Mouse (Mus musculus) hindbrain, embryonic 10.5 days (tissue): ENCODE results near the gene Dhps. TPM values are rescaled to one million over a fixed set of nuclear protein-coding genes. Genes with fewer than 3 reads are reported as not detected.

Experiments used
- DNase-seq: peaks from one replicate; pipeline ENCODE4 v3.0.0-alpha.2; 2017; ENCODE audit warnings: low spot score
- H3K27ac ChIP-seq: fragments of 300-500 bp; sonication (generic); 2 replicates; pipeline ENCODE4 v1.5.1; 2016; ENCODE audit warnings: mild to moderate bottlenecking, moderate library complexity
- H3K27me3 ChIP-seq: fragments of 300-500 bp; sonication (generic); 2 replicates; pipeline ENCODE4 v1.6.1; 2016; ENCODE audit warnings: mild to moderate bottlenecking; ENCODE audit not compliant: poor library complexity, insufficient read depth, severe bottlenecking
- H3K36me3 ChIP-seq: fragments of 300-500 bp; sonication (generic); 2 replicates; pipeline ENCODE4 v1.6.1; 2016; ENCODE audit warnings: mild to moderate bottlenecking, moderate library complexity
- H3K4me1 ChIP-seq: fragments of 300-500 bp; sonication (generic); replicated peaks from 2 replicates; pipeline ENCODE4 v1.6.1; 2016; ENCODE audit warnings: mild to moderate bottlenecking
- H3K4me3 ChIP-seq: fragments of 300-500 bp; sonication (generic); 2 replicates; pipeline ENCODE4 v1.5.1; 2016; ENCODE audit warnings: mild to moderate bottlenecking, moderate library complexity
- H3K9me3 ChIP-seq: fragments of 300-500 bp; sonication (generic); 2 replicates; pipeline ENCODE4 v1.6.1; 2016; ENCODE audit warnings: mild to moderate bottlenecking, moderate library complexity
- WGBS: fragments of 180-500 bp; shearing (Covaris S2); methylation state at CpG from one replicate; pipeline ENCODE4 v1.1.7; 2016; 5-methylcytosine and 5-hydroxymethylcytosine counted together
- polyA plus RNA-seq: library from polyadenylated mRNA; unstranded; fragments of >200 nt; fragmentation: Nextera tagmentation; extraction: Ambion mirVana; gene quantifications from 2 replicates; pipeline ENCODE4 v1.2.1, GENCODE M21; 2016

The Dhps gene
- 73.7 and 75.2 TPM in 2 replicates for polyA plus RNA-seq

DNA sequence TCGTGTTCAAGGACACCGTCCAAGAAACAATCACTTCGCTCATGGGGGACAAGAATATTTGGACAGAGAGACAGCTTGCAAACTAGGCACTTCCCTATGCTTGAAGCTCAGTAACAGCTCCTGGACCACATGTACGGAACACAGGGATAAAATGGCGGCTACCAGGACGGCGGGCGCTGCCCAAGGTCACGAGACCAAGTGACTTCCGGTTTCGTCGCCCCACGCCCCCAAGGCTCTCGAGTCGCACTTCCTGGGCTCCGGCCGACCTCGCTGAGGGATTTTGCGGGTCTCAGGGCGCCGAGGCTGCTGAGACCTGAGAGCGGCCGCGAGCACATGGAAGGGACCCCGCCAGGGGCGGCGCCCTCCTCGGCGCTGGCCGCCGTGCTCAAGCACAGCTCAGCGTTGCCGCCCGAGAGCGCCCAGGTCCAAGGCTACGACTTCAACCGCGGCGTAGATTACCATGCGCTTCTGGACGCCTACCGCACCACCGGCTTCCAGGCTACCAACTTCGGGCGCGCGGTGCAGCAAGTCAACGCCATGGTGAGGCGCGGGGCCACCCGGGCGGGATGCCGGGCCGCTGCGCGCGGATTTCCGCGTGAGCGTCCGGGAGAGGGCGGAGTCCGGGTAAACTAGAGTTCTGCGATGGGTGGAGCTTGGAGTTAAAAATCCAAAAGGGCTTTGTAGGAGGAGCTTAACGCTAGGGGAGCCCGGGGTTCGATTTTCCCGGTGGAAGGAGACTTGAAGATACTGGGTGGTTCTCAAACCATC lies at the start of gene Dhps:
Dhps (plus strand) TSS at position 244 of the 768 bp plus-strand sequence.
- no peaks in the 10 kb centered on the region for H3K9me3 ChIP-seq
- H3K4me3 ChIP-seq, result peak within 1 kb of the TSS; percentile 88
- peaks cover 30% of the 10 kb centered on the region for H3K4me1 ChIP-seq
- under 1% methylated on average over 68 of the region's 68 CpGs for WGBS
- no peaks in the 10 kb centered on the region for H3K27me3 ChIP-seq
- H3K27ac ChIP-seq, result peak within 1 kb of the TSS; percentile 95
- DNase-seq, result peak; percentile 91
- peaks cover 51% of the 10 kb centered on the region for H3K36me3 ChIP-seq

DNA sequence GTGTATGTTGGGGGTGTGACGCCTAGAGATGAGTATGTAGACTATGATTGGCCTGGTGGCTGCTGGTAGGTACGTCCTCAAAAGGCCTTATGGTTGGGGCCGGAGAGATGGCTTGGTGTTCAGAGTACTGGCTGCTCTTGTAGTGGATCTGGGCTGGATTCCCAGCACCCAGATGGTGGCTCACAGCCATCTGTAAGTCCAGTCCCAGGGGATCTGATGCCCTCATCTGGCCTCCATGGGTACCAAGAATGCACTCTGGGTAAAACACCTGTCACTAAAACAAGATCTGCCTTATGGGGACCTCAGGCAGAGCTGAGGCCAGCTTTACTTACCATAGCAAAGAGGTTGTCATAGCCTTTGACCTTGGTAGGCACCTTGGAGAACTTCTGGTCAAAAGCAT lies 47.7 kb upstream of the Dhps start:
- WGBS, result 87% methylated on average over 3 of the region's 3 CpGs
- Histone ChIP-seq H3K9me3 (no peaks in the 10 kb centered on the region), H3K4me3 (peak overlapping the region; percentile 99), H3K4me1 (peaks cover 37% of the 10 kb centered on the region), H3K27ac (no peak overlapping the region), H3K36me3 (peaks cover 54% of the 10 kb centered on the region), H3K27me3 (no peaks in the 10 kb centered on the region)
- no peak for DNase-seq

DNA sequence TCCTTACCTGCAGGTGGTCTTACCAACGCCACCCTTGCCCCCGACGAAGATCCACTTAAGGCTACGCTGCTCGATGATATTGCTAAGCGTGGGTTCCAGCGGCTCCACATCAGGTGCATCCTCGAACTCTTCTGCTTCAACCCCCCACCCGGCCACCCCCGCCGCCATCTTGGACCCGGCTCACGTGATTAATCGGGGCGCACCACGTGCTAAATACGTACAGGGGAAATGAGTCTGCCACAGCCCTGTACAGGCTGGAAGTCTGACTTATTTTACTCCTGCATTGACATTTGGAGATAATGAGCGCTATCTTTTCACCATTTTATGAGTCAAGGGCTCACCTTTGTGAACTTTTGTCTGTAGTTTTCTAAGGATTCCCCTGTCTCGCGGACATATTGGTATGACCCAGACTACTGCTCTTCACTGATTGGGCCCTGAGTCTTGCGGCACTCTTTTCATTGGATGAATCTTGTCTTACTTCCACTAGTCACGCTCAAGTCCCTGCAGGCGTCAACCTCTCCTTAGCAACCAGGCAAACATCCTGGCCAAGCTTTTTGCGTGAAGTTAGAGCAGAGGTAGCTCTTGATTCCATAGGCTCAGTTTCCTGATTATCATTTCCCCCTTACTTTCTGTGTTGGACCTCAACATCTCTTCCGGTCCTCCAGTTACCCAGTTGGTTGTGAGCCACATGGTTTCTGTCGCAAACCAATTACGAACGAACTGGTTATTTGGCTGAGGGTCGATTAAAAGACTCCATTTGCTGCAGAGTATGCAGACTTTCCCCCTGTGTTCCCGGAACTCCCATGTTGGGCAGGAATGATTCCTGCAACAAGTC lies 46.2 kb upstream of the Dhps start, which contains the start of gene Asna1:
Asna1 (minus strand) TSS at position 184 of the 835 bp plus-strand sequence.
- DNase-seq, result peak; percentile 87

DNA sequence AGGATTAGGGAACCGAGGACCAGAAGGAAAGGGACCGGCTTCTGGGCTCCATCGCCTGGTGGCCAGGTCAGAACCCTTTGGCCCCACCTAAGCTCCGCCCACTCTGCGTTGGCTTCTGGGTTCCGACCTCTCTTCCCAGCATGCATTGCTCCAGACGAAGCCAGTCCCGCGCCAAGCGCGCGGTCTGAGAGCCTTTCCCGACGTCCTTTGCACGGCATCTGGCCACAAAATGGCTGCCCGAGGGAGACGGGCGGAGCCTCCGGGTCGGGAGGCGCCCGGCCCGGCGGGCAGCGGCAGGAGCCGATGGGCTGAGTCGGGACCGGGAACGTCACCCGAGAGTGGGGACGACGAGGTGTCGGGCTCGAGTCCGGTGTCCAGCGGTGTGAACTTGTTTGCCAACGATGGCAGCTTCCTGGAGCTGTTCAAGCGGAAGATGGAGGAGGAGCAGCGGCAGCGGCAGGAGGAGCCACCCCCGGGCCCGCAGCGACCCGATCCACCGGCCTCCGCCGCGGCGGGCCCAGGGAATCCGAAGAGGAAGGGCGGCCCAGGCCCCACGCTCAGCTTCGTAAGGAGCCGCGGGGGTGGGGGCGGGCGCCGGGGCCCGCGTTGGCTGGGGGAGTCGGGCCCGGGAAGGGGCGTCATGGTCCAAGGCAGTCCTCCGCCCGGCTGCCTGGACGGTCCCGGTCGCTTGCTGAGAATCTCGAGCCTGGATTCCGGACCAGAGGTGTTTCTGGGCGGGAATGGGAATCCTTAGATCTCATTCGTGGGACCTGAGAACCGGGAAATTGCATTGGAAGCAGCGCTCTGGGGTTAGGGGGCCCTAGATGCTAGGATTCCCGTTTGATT lies 44.7 kb upstream of the Dhps start, which contains the start of gene Trir:
Trir (plus strand) TSS at position 154 of the 846 bp plus-strand sequence.
- Histone ChIP-seq H3K4me1 (peaks cover 45% of the 10 kb centered on the region), H3K9me3 (no peaks in the 10 kb centered on the region), H3K27ac (peak within 1 kb of the TSS; percentile 99), H3K4me3 (peak within 1 kb of the TSS; percentile 99), H3K27me3 (no peaks in the 10 kb centered on the region), H3K36me3 (peaks cover 54% of the 10 kb centered on the region)
- WGBS, result under 1% methylated on average over 75 of the region's 75 CpGs
- DNase-seq, result peak; percentile 97

More for the DNA sequence above, 46.2 kb upstream of the Dhps start, which contains the start of gene Asna1:
- Histone ChIP-seq H3K4me3 (peak within 1 kb of the TSS; percentile 99), H3K27ac (peak within 1 kb of the TSS; percentile 99), H3K9me3 (no peaks in the 10 kb centered on the region), H3K27me3 (no peaks in the 10 kb centered on the region), H3K36me3 (peaks cover 54% of the 10 kb centered on the region), H3K4me1 (peaks cover 45% of the 10 kb centered on the region)
- WGBS, result 7% methylated on average over 30 of the region's 30 CpGs

DNA sequence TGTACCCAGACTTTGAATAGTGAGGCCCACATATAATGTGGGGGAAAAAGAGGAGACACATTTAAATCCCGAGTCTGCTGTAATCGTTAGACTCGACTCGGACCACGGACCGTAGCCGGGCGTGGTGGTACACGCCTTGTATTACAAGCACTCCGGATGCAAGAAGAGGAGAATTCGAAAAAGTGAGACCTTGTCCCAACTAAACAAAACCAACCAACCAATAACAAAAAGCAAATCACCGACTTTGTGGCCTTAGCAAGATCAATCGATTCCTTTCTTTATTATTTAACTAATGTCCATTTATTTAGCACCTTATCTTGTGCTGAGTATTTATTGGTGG lies 44.1 kb upstream of the Dhps start:
- no peak for DNase-seq
- H3K36me3 ChIP-seq, result peaks cover 54% of the 10 kb centered on the region
- H3K27ac ChIP-seq, result peak overlapping the region; percentile 99
- H3K4me1 ChIP-seq, result peaks cover 45% of the 10 kb centered on the region
- 2% methylated on average over 13 of the region's 13 CpGs for WGBS
- peak overlapping the region; percentile 99 for H3K4me3 ChIP-seq
- no peaks in the 10 kb centered on the region for H3K9me3 ChIP-seq
- no peaks in the 10 kb centered on the region for H3K27me3 ChIP-seq

DNA sequence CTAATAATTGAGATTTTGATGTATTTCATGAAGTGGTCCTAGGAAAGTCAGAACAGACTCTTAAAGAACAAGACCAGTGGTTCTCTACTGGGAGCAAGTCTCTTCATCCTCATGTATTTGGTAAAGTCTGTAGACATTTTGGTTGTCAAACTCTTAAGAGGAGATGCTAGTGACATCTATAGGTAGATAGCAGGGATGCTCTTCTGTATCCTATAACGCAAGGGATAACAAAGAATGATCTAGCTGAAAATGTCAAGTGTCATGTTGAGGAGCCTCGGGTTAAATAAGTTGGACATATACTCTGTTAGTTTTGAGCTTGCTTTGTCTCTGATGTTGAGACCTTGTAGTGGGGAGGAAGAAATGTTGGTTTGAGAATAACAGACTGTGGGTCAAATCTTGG lies 43.6 kb upstream of the Dhps start:
- Histone ChIP-seq H3K36me3 (peaks cover 54% of the 10 kb centered on the region), H3K4me3 (peak overlapping the region; percentile 99), H3K27me3 (no peaks in the 10 kb centered on the region), H3K9me3 (no peaks in the 10 kb centered on the region), H3K27ac (peak overlapping the region; percentile 99), H3K4me1 (peaks cover 45% of the 10 kb centered on the region)
- DNase-seq, result no peak
- WGBS, result 33% methylated on average over 2 of the region's 2 CpGs

DNA sequence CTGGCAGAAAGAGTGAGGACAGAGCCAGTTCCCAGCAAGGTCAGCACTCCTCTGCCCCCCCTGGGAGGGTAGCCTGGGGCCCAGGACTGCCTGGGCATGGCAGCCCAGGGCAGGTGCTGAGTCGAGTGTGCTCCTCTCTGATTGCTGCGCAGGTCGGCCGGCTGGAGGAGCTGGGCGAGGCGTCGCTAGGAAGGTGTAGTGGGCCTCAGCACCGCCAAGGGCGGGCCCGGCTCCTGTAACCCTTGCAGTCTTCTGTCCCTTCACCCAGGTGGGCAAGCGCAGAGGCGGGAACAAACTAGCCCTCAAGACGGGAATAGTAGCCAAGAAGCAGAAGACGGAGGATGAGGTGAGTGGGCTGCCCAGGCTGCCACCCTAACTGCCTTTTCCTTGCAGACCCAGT lies 42.3 kb upstream of the Dhps start:
- H3K4me1 ChIP-seq, result peaks cover 42% of the 10 kb centered on the region
- H3K27me3 ChIP-seq, result no peaks in the 10 kb centered on the region
- 96% methylated on average over 14 of the region's 14 CpGs for WGBS
- peak overlapping the region; percentile 99 for H3K4me3 ChIP-seq
- peaks cover 55% of the 10 kb centered on the region for H3K36me3 ChIP-seq
- DNase-seq, result no peak
- no peak overlapping the region for H3K27ac ChIP-seq
- no peaks in the 10 kb centered on the region for H3K9me3 ChIP-seq

DNA sequence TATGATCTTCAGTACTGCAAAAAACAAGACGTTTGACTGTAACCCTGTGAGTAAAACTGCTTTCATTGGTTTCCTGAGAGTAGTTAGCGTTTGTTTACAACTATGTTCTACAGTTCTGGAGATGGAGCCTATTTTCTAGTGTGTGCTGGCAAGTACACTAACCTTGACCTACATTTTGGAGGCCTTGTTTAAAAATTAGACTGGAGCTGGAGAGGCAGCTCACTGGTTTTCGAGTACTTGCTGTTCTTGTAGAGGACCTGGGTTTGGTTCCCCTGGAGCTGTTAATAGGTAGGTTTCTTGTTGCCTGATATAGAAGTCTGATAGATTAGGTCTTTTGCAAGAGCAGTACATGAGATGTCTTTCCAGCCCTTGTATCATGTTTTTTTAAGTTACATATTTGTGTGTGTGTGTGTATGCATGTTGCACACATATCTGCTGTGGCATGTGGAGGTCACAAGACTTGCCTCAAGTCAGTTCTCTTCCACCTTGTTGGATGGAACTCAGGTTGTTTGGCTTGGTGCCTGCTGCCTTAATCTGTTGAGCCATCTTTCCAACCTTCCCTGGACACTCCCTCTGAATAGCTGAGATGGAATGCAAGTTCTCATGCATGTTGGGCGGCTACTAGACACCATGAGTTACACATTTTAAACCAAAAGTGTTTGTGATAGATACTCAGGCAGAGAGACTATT lies 38.8 kb upstream of the Dhps start:
- WGBS, result 88% methylated on average over 4 of the region's 4 CpGs
- Histone ChIP-seq H3K4me1 (peaks cover 40% of the 10 kb centered on the region), H3K27me3 (no peaks in the 10 kb centered on the region), H3K9me3 (no peaks in the 10 kb centered on the region), H3K36me3 (peaks cover 55% of the 10 kb centered on the region), H3K4me3 (no peak overlapping the region), H3K27ac (no peak overlapping the region)
- DNase-seq, result no peak

DNA sequence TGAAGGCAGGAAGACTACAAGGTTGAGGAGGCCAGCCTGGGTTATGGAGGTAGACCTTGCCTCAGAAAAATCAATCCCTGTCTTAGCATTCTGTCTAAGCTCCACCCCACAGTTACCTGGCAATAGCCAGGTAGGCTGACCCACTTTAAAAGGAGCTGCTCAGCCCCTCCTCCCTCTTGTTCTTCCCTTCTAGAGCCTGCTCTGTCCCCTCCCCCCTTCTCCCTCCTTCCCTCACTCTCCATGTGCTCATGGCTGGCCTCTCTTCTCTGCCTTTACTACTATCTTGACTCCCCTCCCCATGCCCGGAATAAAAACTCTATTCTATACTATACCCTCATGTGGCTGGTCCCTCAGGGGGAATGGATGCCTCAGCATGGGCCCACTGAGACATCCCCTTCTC lies 37.7 kb upstream of the Dhps start:
- Histone ChIP-seq H3K4me3 (no peak overlapping the region), H3K36me3 (peaks cover 54% of the 10 kb centered on the region), H3K27me3 (no peaks in the 10 kb centered on the region), H3K4me1 (peaks cover 38% of the 10 kb centered on the region), H3K27ac (no peak overlapping the region), H3K9me3 (no peaks in the 10 kb centered on the region)
- DNase-seq, result no peak
- WGBS, result 53% methylated on average over 1 of the region's 1 CpGs

DNA sequence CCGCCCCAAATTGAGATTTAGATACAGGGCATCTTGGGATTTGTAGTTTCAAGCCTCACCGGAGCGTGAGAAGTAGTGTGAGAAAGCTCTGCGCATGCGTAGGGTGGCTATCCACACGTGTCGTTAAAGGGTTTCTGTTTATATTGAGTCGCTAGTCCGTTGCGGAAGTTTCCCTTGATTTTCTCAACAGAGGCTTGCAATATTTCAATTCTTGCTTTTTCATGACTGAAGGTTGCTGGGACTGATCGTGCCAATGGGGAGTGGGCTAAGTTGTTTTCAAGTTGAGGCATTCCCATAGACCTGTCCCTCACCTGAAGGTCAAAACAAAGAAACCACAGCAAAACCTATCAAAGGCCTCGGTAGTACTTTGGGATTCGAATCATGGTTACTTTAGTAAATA lies 36.8 kb upstream of the Dhps start:
- Histone ChIP-seq H3K27ac (peak overlapping the region; percentile 99; the same call in 1 of the 2 replicates), H3K36me3 (peaks cover 48% of the 10 kb centered on the region)

DNA sequence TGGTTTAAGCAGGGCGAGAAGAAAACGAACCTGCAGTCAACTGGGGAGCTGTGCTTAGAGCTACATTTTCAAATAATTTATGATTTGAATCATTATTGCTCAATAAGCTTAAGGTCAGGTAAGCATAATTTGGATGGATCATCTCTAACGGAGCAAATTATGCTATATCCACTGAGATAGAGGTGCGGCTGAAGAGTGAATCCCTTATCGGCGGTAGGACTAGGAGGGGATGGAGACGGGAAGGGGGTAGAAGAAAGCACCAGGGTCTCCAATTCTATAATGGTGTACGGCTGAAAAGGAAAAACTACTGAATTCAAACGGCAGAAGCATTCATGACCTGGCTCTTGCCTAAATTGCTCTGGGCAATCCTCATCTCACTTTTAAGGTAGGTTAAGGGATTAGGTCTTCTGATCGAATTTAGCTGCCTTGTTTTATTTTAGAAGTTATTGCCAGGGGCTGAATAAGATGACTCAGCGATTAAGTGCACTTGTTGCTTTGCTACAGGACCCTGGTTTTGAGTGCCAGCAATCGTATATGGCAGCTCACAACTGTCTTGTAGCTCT lies 36.3 kb upstream of the Dhps start:
- no peak for DNase-seq
- Histone ChIP-seq H3K36me3 (peaks cover 48% of the 10 kb centered on the region), H3K9me3 (no peaks in the 10 kb centered on the region), H3K4me1 (peaks cover 33% of the 10 kb centered on the region), H3K4me3 (peak overlapping the region; percentile 92), H3K27me3 (no peaks in the 10 kb centered on the region), H3K27ac (peak overlapping the region; percentile 99)
- 7% methylated on average over 12 of the region's 12 CpGs for WGBS

More for the DNA sequence above, 36.8 kb upstream of the Dhps start:
- Histone ChIP-seq H3K4me3 (peak overlapping the region; percentile 92), H3K4me1 (peaks cover 33% of the 10 kb centered on the region), H3K27me3 (no peaks in the 10 kb centered on the region), H3K9me3 (no peaks in the 10 kb centered on the region)
- WGBS, result 3% methylated on average over 13 of the region's 13 CpGs
- DNase-seq, result peak; percentile 78
